Mouse (Mus musculus) cortical plate, adult 2 months (tissue): Measurements from ENCODE around the gene Mymx. TPM values are rescaled to one million over a fixed set of nuclear protein-coding genes. Genes with fewer than 3 reads are reported as not detected.

Experiments used
- H3K27ac ChIP-seq: fragments of 200-500 bp; 2 replicates; pipeline ENCODE4 v1.5.1; 2012; ENCODE audit warnings: low read length, control low read depth, inconsistent platforms; ENCODE audit not compliant: insufficient read depth
- H3K4me1 ChIP-seq: fragments of 200-500 bp; 2 replicates; pipeline ENCODE4 v1.6.1; 2011; ENCODE audit warnings: low read length; ENCODE audit not compliant: control insufficient read depth, insufficient read depth
- H3K4me3 ChIP-seq: fragments of 200-500 bp; 2 replicates; pipeline ENCODE4 v1.5.1; 2011; ENCODE audit warnings: mild to moderate bottlenecking, low read length, control low read depth; ENCODE audit not compliant: insufficient read depth
- CTCF ChIP-seq: fragments of 200-500 bp; IDR thresholded peaks from 2 replicates; pipeline ENCODE4 v1.5.1; 2011; ENCODE audit warnings: mild to moderate bottlenecking, control low read depth, low read length; ENCODE audit not compliant: insufficient read depth; ENCODE audit errors: extremely low read depth
- POLR2A ChIP-seq: fragments of 200-500 bp; IDR thresholded peaks from 2 replicates; pipeline ENCODE4 v1.6.1; 2011; ENCODE audit warnings: mild to moderate bottlenecking, low read length, control low read depth; ENCODE audit not compliant: insufficient read depth; ENCODE audit errors: extremely low read depth
- polyA plus RNA-seq: library from polyadenylated mRNA; depleted of rRNA; stranded (reverse); fragments of >200 nt; gene quantifications from 2 replicates; pipeline ENCODE4 v1.2.3, GENCODE M21; 2012

Gene Mymx
- polyA plus RNA-seq, 1 experiment: not detected

DNA sequence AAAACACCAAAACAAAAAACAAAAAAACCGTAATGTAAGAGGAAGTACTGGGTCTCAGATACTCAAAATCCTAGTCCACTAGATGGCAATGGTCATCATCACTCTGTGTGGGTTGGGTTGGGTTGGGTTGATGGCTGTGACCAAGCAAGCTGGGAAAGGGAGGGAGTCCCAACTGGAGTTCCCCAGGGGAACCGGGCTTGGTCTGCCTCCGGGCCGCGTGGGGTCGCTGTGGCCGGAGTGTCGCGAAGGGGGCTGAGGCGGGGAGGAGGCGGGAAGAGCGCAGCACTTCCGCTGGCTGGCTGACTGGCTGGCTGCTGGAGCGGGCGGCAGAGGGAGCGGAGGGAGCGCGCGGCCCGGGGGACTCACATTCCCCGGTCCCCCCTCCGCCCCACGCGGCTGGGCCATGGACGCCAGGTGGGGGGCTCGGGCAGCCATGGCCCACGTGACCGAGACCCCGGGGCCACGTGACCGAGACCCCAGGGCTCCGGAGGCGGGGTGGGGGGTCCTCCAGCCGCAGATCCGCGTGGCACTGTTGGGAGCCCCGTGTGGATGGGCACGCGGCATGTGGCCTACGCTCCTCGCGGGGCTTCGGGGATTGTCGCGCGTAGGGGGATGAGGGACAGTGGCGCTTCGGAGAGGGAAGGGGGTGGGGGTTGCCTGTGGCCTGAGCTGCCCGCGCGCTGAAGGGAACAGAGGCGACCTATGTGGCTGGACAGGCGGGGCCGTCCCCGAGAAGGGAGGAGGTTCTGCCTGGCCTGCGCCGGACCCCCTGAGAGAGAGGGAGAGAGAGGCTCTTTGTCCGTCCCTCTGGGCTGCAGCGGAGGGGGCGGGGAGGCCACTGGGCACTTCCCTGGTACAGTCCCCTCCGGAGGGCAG is 38.0 kb downstream of the Mymx start, which contains the start of gene Slc35b2:
Slc35b2 (plus strand) TSS at position 220 of the 876 bp plus-strand sequence.
- Histone ChIP-seq H3K4me1 (no peaks in the 10 kb centered on the region), H3K27ac (peak within 1 kb of the TSS; percentile 81), H3K4me3 (peak within 1 kb of the TSS; percentile 79)
- peak; percentile 46; the same call in 1 of the 2 replicates for TF ChIP-seq POLR2A
- peak; percentile 64 for TF ChIP-seq CTCF

DNA sequence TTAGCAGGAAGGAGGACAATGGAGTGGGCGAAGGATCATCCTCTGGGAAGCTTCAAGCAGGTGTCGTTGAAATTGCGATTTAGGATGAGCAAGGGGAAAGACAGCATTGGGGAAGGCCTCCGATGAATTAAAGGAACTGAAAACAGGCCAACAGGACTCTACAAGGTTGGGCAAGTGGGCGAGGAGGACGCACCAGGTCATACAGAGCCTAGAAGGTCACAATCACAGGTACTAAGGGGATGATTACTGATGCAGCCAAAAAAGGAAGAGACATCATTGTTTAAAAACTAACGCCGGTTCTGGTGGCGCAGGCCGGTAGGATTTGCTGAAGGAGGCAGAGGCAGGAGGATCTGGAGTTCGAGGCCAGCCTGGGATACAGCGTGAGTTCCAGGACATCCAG is 38.7 kb downstream of the Mymx start:
- Histone ChIP-seq H3K4me1 (no peaks in the 10 kb centered on the region), H3K27ac (no peak overlapping the region), H3K4me3 (no peak overlapping the region; the same call in 1 of the 2 replicates)
- TF ChIP-seq CTCF: no peak
- no peak for TF ChIP-seq POLR2A

DNA sequence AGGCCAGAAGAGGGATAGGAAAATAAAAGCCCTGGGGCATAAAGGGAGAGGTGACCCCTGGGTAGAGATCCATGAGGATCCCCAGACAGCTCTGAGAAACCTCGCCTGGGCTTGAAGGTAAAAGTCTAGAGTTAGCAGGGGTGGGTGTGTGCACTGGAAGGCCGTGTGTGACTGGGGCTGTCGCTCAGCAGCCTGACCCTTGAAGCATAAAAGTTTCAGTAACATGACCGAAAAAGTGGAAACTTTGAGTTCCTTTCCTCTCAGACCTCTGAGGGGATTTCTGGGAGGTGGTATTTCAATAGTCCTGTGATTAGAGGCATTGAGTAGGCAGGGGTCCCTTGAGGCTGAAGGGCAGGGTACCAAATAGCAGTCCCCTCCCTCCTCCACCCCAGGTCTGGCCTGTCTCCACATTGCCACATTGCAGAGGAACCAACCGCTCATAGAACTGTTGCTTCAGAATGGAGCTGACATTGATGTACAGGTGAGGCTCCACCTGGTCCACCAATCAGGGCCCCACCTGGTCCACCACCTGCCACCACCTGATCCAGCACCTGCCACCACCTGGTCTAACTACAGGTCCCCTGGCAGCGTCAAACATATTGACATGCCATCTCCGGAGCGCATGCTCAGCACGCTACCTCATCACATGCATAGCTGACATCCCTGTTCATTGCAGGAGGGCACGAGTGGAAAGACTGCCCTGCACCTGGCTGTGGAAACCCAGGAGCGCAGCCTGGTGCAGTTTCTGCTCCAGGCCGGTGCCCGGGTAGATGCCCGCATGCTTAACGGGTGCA is 42.0 kb downstream of the Mymx start:
- TF ChIP-seq POLR2A (no peak), CTCF (no peak)
- Histone ChIP-seq H3K4me1 (no peaks in the 10 kb centered on the region), H3K27ac (no peak overlapping the region), H3K4me3 (no peak overlapping the region)

DNA sequence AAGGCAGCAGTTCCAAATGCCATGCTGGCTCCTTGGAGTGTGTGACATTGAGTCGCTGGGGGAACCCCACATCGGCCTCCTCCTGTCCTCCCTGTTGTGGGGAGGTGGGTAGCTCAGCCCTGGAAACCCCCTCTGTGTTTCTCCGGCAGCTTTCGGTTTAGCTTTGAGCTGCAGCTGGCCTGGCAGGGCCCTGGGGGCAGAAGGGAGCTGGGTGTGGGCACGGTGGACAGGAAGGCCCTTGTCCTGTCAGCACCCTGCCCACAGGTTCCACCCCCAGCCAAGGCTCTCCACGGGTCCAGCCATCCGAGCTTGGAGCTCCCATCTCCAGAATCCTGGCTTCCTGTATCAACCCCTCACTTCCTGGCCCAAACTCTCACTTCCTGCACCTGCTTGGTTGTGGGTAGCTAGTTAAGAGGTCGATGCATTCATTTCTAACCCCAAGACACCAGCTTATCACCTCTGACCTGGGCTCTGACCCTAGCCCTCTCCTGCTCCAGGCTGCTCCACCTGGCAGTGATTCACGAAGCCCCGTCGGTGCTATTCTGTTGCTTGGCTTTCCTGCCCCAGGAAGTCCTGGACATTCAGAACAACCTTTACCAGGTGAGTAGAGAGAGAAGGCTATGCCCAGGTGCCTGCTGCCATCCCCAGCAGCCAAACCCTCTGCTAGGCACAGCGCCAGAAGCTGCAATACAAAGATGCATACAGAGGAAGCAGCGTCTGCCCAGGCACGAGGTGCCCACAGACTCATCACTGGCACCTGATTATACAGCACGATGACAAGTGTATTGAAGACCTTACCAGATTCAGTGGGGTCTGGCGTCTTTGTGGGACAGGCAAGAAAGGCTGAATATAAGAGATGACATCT is 43.7 kb downstream of the Mymx start:
- no peak for TF ChIP-seq POLR2A
- TF ChIP-seq CTCF: no peak
- Histone ChIP-seq H3K4me1 (no peaks in the 10 kb centered on the region), H3K4me3 (no peak overlapping the region), H3K27ac (no peak overlapping the region)

DNA sequence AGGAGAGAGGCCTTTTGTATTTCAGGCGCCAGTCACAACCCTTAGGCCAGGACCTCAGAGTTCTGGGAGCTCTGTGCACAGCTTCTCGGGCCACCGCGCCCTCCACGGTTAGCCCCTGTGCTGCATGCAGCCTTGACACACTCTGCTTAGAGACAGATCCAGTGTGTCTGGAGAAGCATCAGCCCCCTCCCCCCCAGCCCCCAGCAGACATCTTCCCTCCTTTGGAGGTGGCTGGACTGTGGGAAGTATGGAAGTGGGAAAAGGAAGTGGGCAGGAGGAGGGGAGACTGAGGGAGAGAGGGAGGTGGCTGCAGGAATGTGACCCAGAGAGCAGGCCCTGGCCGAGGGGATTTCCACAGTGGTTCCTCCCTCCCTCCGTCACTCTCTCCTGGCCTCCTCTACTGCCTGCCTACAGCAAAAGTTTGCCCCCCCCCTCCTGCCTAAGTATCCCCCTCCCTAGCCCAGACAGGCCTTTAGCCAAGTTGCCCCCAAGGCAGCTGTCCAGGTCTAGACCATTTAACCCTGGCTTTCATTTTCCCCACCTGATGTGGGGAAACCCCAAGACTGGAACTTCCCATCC is 44.6 kb downstream of the Mymx start:
- no peaks in the 10 kb centered on the region for H3K4me1 ChIP-seq
- H3K4me3 ChIP-seq: no peak overlapping the region
- no peak overlapping the region for H3K27ac ChIP-seq
- TF ChIP-seq POLR2A: no peak
- TF ChIP-seq CTCF: no peak

DNA sequence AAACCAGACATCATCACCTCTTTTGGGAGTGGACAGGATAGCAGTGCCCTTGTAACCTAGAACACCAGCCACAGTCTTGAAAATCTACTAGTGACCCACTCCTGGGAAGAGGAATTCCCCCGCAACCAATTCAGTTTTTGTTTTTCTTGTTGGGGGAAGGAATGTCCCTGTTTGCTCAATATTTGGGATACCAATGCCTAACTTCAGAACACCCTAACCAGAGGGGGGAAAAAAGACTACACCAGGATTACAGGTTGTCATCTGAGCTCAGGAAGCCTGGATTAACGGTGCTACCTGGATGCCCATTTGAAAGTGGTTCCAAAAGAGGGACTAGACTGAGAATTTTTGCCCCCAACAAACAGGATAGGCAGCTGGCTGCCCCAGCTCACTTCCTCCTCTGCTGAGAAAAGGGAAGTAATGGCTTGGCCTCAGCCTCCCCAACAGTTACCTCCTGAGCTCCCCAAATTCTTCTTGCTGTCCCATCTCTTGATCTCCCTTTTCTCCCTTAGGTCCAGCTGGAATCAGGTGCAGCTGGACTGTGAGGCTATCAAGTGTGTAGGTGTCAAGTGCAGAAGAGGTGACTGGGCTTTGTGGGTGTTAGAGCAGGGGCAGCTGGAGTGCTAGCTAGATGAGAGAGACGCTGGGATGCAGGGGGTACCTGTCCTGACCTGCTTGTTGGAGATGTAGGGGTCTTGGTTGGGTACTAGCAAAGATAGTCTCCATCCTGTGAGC is 45.2 kb downstream of the Mymx start:
- Histone ChIP-seq H3K4me1 (no peaks in the 10 kb centered on the region), H3K27ac (no peak overlapping the region), H3K4me3 (peak overlapping the region; percentile 48; the same call in 1 of the 2 replicates)
- TF ChIP-seq POLR2A: no peak
- TF ChIP-seq CTCF: no peak

DNA sequence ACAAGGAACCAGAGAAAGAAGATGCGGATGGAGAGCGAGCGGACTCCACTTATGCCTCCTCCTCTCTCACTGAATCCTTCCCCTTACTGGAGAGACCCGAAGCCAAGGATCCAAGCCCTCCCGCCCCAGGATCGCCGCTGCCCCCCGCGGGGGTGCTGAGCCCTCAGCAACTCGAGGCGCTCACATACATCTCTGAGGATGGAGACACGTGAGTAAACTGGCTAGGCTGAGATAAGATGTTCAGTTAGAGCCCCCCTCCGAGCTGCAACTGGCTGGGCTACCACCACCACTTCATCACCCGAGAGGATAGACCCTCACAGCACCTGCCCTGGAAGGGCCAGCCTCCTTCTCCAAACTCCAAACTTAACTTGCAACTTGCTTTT is 45.8 kb downstream of the Mymx start:
- no peak for TF ChIP-seq CTCF
- TF ChIP-seq POLR2A: no peak
- Histone ChIP-seq H3K4me1 (no peaks in the 10 kb centered on the region), H3K27ac (no peak overlapping the region), H3K4me3 (peak overlapping the region; percentile 48)

DNA sequence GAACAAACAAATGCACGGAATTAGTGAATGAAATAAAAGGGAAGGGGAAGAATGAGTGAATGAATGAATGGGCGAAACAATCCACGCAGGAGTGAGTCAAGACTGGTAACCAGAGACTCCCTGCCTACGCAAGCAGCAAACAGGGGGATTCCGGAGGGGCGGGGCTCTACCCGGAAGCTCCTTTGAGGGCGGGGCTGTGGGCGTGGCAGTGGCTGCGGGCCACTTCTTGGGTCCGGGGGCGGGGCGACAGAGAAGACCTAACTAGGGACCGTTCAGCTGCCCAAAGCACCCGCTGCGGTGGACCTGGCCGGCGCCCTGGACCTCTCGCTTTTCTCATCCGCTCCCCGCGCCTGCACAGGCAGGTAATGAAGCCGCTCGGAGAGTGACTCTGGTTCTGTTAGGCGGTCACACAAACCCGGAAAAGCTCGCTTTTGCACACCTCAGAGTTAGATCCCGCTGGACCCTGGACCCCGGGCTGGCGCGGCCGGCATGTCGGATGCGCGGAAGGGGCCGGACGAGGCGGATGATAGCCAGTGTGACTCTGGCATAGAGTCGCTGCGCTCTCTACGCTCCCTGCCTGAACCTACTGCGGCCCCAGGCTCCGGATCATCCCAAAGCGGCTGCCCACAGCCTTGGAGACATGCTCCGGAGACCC is 46.3 kb downstream of the Mymx start, which contains the start of gene Nfkbie:
Nfkbie (plus strand) TSS at position 252 of the 655 bp plus-strand sequence.
- no peak within 1 kb of the TSS for H3K27ac ChIP-seq
- no peak for TF ChIP-seq POLR2A
- no peak for TF ChIP-seq CTCF
- H3K4me1 ChIP-seq: no peaks in the 10 kb centered on the region
- peak within 1 kb of the TSS; percentile 48 for H3K4me3 ChIP-seq
